Mouse (Mus musculus): ENCODE measurements around the gene Gm28230. TPM values are rescaled to one million over a fixed set of nuclear protein-coding genes. Genes with fewer than 3 reads are reported as not detected.

Gene Gm28230
- total RNA-seq (2012; rRNA removed): 0.22 TPM in 1 of 2 replicates, not detected in the other

GRCm38 (mm10) chr2:74726551-74726950 lies at the start of gene Gm28230:
Gm28230 (plus strand) TSS chr2:74726728.
- in situ Hi-C loops (cut with MboI; ENCODE audit: low sequenced_read_pairs in 2 of 2, unreplicated experiment in 2 of 2): no loop called here
- DNase-seq (ENCODE audit: low read depth, low spot score): no peak
- H3K9ac ChIP-seq (ENCODE audit: insufficient read depth, low read depth, low read length, poor library complexity, severe bottlenecking): no peak within 1 kb of the TSS
- peak within 1 kb of the TSS; percentile 42 to 60 for H3K4me3 ChIP-seq (ENCODE audit: insufficient read depth in 1 of 2, low read depth in 1 of 2, low read length in 2 of 2, poor library complexity in 1 of 2, severe bottlenecking in 1 of 2)
- TF ChIP-seq MAFK (IDR thresholded peaks at IDR 0.05; ENCODE audit: insufficient read depth, low read depth, low read length) (no peak), HCFC1 (IDR thresholded peaks at IDR 0.05; ENCODE audit: borderline replicate concordance, insufficient read depth, low read length) (no peak), ZNF384 (IDR thresholded peaks at IDR 0.05; ENCODE audit: low read depth, low read length) (no peak), CHD2 (IDR thresholded peaks at IDR 0.05; ENCODE audit: low read depth, low read length) (no peak), ZC3H11A (IDR thresholded peaks at IDR 0.05; ENCODE audit: borderline replicate concordance, low read depth, low read length) (no peak)
- H3K9me3 ChIP-seq (ENCODE audit: control insufficient read depth, insufficient read depth, low read depth, low read length): no peaks in the 10 kb centered on the region
- no peak within 1 kb of the TSS for H3K27ac ChIP-seq (ENCODE audit: insufficient read depth, low read depth, low read length, poor library complexity, severe bottlenecking)
- peaks cover 0 to 4% of the 10 kb centered on the region in 2 experiments; a peak in 1 of 4 replicates for H3K4me1 ChIP-seq (ENCODE audit: control insufficient read depth in 2 of 2, insufficient read depth in 2 of 2, low read length in 2 of 2, poor library complexity in 1 of 2)
- no peaks in the 10 kb centered on the region for H3K36me3 ChIP-seq (ENCODE audit: control insufficient read depth, insufficient read depth, low read length, poor library complexity, severe bottlenecking)

GRCm38 (mm10) chr2:74677106-74677505 lies 49.4 kb upstream of the Gm28230 start:
- Histone ChIP-seq H3K4me1 (ENCODE audit: control insufficient read depth in 2 of 2, insufficient read depth in 2 of 2, low read length in 2 of 2, poor library complexity in 1 of 2) (peaks cover 0 to 8% of the 10 kb centered on the region in 2 experiments; a peak in 1 of 4 replicates), H3K36me3 (ENCODE audit: control insufficient read depth, insufficient read depth, low read length, poor library complexity, severe bottlenecking) (no peaks in the 10 kb centered on the region), H3K9ac (ENCODE audit: insufficient read depth, low read depth, low read length, poor library complexity, severe bottlenecking) (no peak overlapping the region), H3K4me3 (ENCODE audit: insufficient read depth in 1 of 2, low read depth in 1 of 2, low read length in 2 of 2, poor library complexity in 1 of 2, severe bottlenecking in 1 of 2) (no peak overlapping the region), H3K27ac (ENCODE audit: insufficient read depth, low read depth, low read length, poor library complexity, severe bottlenecking) (no peak overlapping the region), H3K9me3 (ENCODE audit: control insufficient read depth, insufficient read depth, low read depth, low read length) (no peaks in the 10 kb centered on the region)
- DNase-seq (ENCODE audit: low read depth, low spot score): no peak
- in situ Hi-C loops (cut with MboI; ENCODE audit: low sequenced_read_pairs in 2 of 2, unreplicated experiment in 2 of 2): loop anchor here in 1 of 2 experiments (25.0 kb wide), 1 partner anchor 910 kb away; no protein-coding TSS in a partner anchor
- no peak for TF ChIP-seq HCFC1 (IDR thresholded peaks at IDR 0.05; ENCODE audit: borderline replicate concordance, insufficient read depth, low read length)
- no peak for TF ChIP-seq CHD2 (IDR thresholded peaks at IDR 0.05; ENCODE audit: low read depth, low read length)
- TF ChIP-seq ZC3H11A (IDR thresholded peaks at IDR 0.05; ENCODE audit: borderline replicate concordance, low read depth, low read length): no peak
- TF ChIP-seq MAFK (IDR thresholded peaks at IDR 0.05; ENCODE audit: insufficient read depth, low read depth, low read length): no peak

GRCm38 (mm10) chr2:74678891-74679595 lies 47.5 kb upstream of the Gm28230 start, which contains the start of gene Hoxd11:
Hoxd11 (plus strand) TSS chr2:74679557.
- Histone ChIP-seq H3K9ac (ENCODE audit: insufficient read depth, low read depth, low read length, poor library complexity, severe bottlenecking) (no peak within 1 kb of the TSS), H3K4me1 (ENCODE audit: control insufficient read depth in 2 of 2, insufficient read depth in 2 of 2, low read length in 2 of 2, poor library complexity in 1 of 2) (peaks cover 0 to 10% of the 10 kb centered on the region in 2 experiments; a peak in 1 of 4 replicates), H3K36me3 (ENCODE audit: control insufficient read depth, insufficient read depth, low read length, poor library complexity, severe bottlenecking) (no peaks in the 10 kb centered on the region), H3K27ac (ENCODE audit: insufficient read depth, low read depth, low read length, poor library complexity, severe bottlenecking) (no peak within 1 kb of the TSS), H3K4me3 (ENCODE audit: insufficient read depth in 1 of 2, low read depth in 1 of 2, low read length in 2 of 2, poor library complexity in 1 of 2, severe bottlenecking in 1 of 2) (peak within 1 kb of the TSS in 1 of 2 experiments; percentile 23; a peak in 2 of 4 replicates), H3K9me3 (ENCODE audit: control insufficient read depth, insufficient read depth, low read depth, low read length) (no peaks in the 10 kb centered on the region)
- DNase-seq (ENCODE audit: low read depth, low spot score): no peak
- TF ChIP-seq CHD2 (IDR thresholded peaks at IDR 0.05; ENCODE audit: low read depth, low read length) (no peak), ZC3H11A (IDR thresholded peaks at IDR 0.05; ENCODE audit: borderline replicate concordance, low read depth, low read length) (no peak), ZNF384 (IDR thresholded peaks at IDR 0.05; ENCODE audit: low read depth, low read length) (no peak), HCFC1 (IDR thresholded peaks at IDR 0.05; ENCODE audit: borderline replicate concordance, insufficient read depth, low read length) (no peak), MAFK (IDR thresholded peaks at IDR 0.05; ENCODE audit: insufficient read depth, low read depth, low read length) (no peak)
- in situ Hi-C loops (cut with MboI; ENCODE audit: low sequenced_read_pairs in 2 of 2, unreplicated experiment in 2 of 2): loop anchor here in 1 of 2 experiments (25.0 kb wide), 1 partner anchor 908 kb away; no protein-coding TSS in a partner anchor

GRCm38 (mm10) chr2:74679596-74679971 lies 46.9 kb upstream of the Gm28230 start:
- Histone ChIP-seq H3K27ac (ENCODE audit: insufficient read depth, low read depth, low read length, poor library complexity, severe bottlenecking) (no peak overlapping the region), H3K9me3 (ENCODE audit: control insufficient read depth, insufficient read depth, low read depth, low read length) (no peaks in the 10 kb centered on the region), H3K4me3 (ENCODE audit: insufficient read depth in 1 of 2, low read depth in 1 of 2, low read length in 2 of 2, poor library complexity in 1 of 2, severe bottlenecking in 1 of 2) (no peak overlapping the region; a peak in 1 of 4 replicates), H3K9ac (ENCODE audit: insufficient read depth, low read depth, low read length, poor library complexity, severe bottlenecking) (no peak overlapping the region), H3K36me3 (ENCODE audit: control insufficient read depth, insufficient read depth, low read length, poor library complexity, severe bottlenecking) (no peaks in the 10 kb centered on the region), H3K4me1 (ENCODE audit: control insufficient read depth in 2 of 2, insufficient read depth in 2 of 2, low read length in 2 of 2, poor library complexity in 1 of 2) (peaks cover 0 to 10% of the 10 kb centered on the region in 2 experiments; a peak in 1 of 4 replicates)
- no peak for DNase-seq (ENCODE audit: low read depth, low spot score)
- in situ Hi-C loops (cut with MboI; ENCODE audit: low sequenced_read_pairs in 2 of 2, unreplicated experiment in 2 of 2): loop anchor here in 1 of 2 experiments (25.0 kb wide), 1 partner anchor 908 kb away; no protein-coding TSS in a partner anchor
- TF ChIP-seq HCFC1 (IDR thresholded peaks at IDR 0.05; ENCODE audit: borderline replicate concordance, insufficient read depth, low read length): no peak
- TF ChIP-seq MAFK (IDR thresholded peaks at IDR 0.05; ENCODE audit: insufficient read depth, low read depth, low read length): no peak
- no peak for TF ChIP-seq ZC3H11A (IDR thresholded peaks at IDR 0.05; ENCODE audit: borderline replicate concordance, low read depth, low read length)
- no peak for TF ChIP-seq ZNF384 (IDR thresholded peaks at IDR 0.05; ENCODE audit: low read depth, low read length)
- no peak for TF ChIP-seq CHD2 (IDR thresholded peaks at IDR 0.05; ENCODE audit: low read depth, low read length)

Data from ES-E14 (cell line).